Mouse (Mus musculus) hindbrain, embryonic 16.5 days (tissue): ENCODE measurements around the gene Serpina3b. TPM values are rescaled to one million over a fixed set of nuclear protein-coding genes. Genes with fewer than 3 reads are reported as not detected.

Source experiments
- polyA plus RNA-seq: library from polyadenylated mRNA; unstranded; fragments of >200 nt; fragmentation: Nextera tagmentation; extraction: Ambion mirVana; gene quantifications from 2 replicates; pipeline ENCODE4 v1.2.1, GENCODE M21; 2015

Serpina3b gene
- polyA plus RNA-seq, 1 experiment from 2014 or later, result not detected

Other genes starting within 250 kb of the Serpina3b start
- not detected in 2 replicates for gene Serpina1c, start 223.1 kb upstream of the Serpina3b start, polyA plus RNA-seq
- gene Serpina1e, start 169.0 kb upstream of the Serpina3b start, polyA plus RNA-seq, result not detected in 2 replicates
- not detected in 2 replicates for gene Serpina11, start 138.0 kb upstream of the Serpina3b start, polyA plus RNA-seq
- gene Serpina9, start 114.2 kb upstream of the Serpina3b start, polyA plus RNA-seq, result 0.09 and 0.27 TPM in 2 replicates
- gene Serpina12, start 83.6 kb upstream of the Serpina3b start, polyA plus RNA-seq, result not detected in 2 replicates
- not detected in 2 replicates for gene Serpina5, start 26.9 kb upstream of the Serpina3b start, polyA plus RNA-seq
- gene Serpina3a, start 15.3 kb upstream of the Serpina3b start, polyA plus RNA-seq, result not detected in 2 replicates
- gene Serpina3c, start 25.9 kb downstream of the Serpina3b start, polyA plus RNA-seq, result not detected in 2 replicates
- 0.10 TPM in 1 of 2 replicates, not detected in the other for gene Serpina3f, start 86.5 kb downstream of the Serpina3b start, polyA plus RNA-seq
- gene Serpina3g, start 108.2 kb downstream of the Serpina3b start, polyA plus RNA-seq, result 1.2 and 1.8 TPM in 2 replicates
- 0.09 TPM in 1 of 2 replicates, not detected in the other for gene Serpina3i, start 135.1 kb downstream of the Serpina3b start, polyA plus RNA-seq
- not detected in 2 replicates for gene Serpina3j, start 186.6 kb downstream of the Serpina3b start, polyA plus RNA-seq
- gene Serpina3k, start 210.5 kb downstream of the Serpina3b start, polyA plus RNA-seq, result not detected in 2 replicates
- not detected in 2 replicates for gene Serpina3m, start 210.5 kb downstream of the Serpina3b start, polyA plus RNA-seq